Mouse (Mus musculus): Measurements from ENCODE around the gene Gcnt4.
"Not testable (repeated sequence)": the region's sequence is repeated elsewhere in the genome, so short reads cannot be mapped to it uniquely, and the experiment has no call there.

Gene Gcnt4

GRCm38 (mm10) chr13:96923999-96924961, at the start of gene Gcnt4:
Gene Gcnt4 (plus strand): TSS chr13:96924689.
- peak; percentile 64 for ATAC-seq (ENCODE audit: low TSS enrichment)

GRCm38 (mm10) chr13:96878220-96879057, 46.0 kb upstream of the Gcnt4 start:
- peak; percentile 100 for ATAC-seq (ENCODE audit: low TSS enrichment)

- no peak for ATAC-seq (ENCODE audit: low TSS enrichment)
Measured at GRCm38 (mm10) chr13:96884534-96884933, 40.0 kb upstream of the Gcnt4 start.

- ATAC-seq (ENCODE audit: low TSS enrichment), result no peak
Measured at GRCm38 (mm10) chr13:96889985-96890384, 34.5 kb upstream of the Gcnt4 start.

- peak; percentile 81 for ATAC-seq (ENCODE audit: low TSS enrichment)
Measured at GRCm38 (mm10) chr13:96895144-96895543, 29.3 kb upstream of the Gcnt4 start.

- no peak for ATAC-seq (ENCODE audit: low TSS enrichment)
Measured at GRCm38 (mm10) chr13:96906717-96907116, 17.8 kb upstream of the Gcnt4 start.

- no peak for ATAC-seq (ENCODE audit: low TSS enrichment)
Measured at GRCm38 (mm10) chr13:96911202-96911601, 13.3 kb upstream of the Gcnt4 start.

- ATAC-seq (ENCODE audit: low TSS enrichment), result not testable (repeated sequence)
Measured at GRCm38 (mm10) chr13:96923134-96923533, 1.4 kb upstream of the Gcnt4 start.

- ATAC-seq (ENCODE audit: low TSS enrichment), result peak; percentile 29; the same call in 1 of the 2 replicates
Measured at GRCm38 (mm10) chr13:96924985-96925745, 676 bp downstream of the Gcnt4 start.

GRCm38 (mm10) chr13:96925991-96926725, 1.7 kb downstream of the Gcnt4 start:
- no peak for ATAC-seq (ENCODE audit: low TSS enrichment)

GRCm38 (mm10) chr13:96927781-96928180, 3.3 kb downstream of the Gcnt4 start:
- ATAC-seq (ENCODE audit: low TSS enrichment), result no peak

- no peak for ATAC-seq (ENCODE audit: low TSS enrichment)
Measured at GRCm38 (mm10) chr13:96928432-96929039, 4.0 kb downstream of the Gcnt4 start.

GRCm38 (mm10) chr13:96932745-96933144, 8.3 kb downstream of the Gcnt4 start:
- peak; percentile 86 for ATAC-seq (ENCODE audit: low TSS enrichment)

- ATAC-seq (ENCODE audit: low TSS enrichment), result no peak
Measured at GRCm38 (mm10) chr13:96933367-96933766, 8.9 kb downstream of the Gcnt4 start.

- no peak for ATAC-seq (ENCODE audit: low TSS enrichment)
Measured at GRCm38 (mm10) chr13:96936173-96936777, 11.8 kb downstream of the Gcnt4 start.

- no peak for ATAC-seq (ENCODE audit: low TSS enrichment)
Measured at GRCm38 (mm10) chr13:96937059-96937558, 12.6 kb downstream of the Gcnt4 start.

- peak; percentile 62 for ATAC-seq (ENCODE audit: low TSS enrichment)
Measured at GRCm38 (mm10) chr13:96939680-96940079, 15.2 kb downstream of the Gcnt4 start.

- not testable (repeated sequence) for ATAC-seq (ENCODE audit: low TSS enrichment)
Measured at GRCm38 (mm10) chr13:96941481-96941880, 17.0 kb downstream of the Gcnt4 start.

GRCm38 (mm10) chr13:96943571-96943970, 19.1 kb downstream of the Gcnt4 start:
- ATAC-seq (ENCODE audit: low TSS enrichment), result no peak

GRCm38 (mm10) chr13:96945748-96946147, 21.3 kb downstream of the Gcnt4 start:
- no peak for ATAC-seq (ENCODE audit: low TSS enrichment)
